Mouse (Mus musculus): Measurements from ENCODE around the gene Wdr35. TPM values are rescaled to one million over a fixed set of nuclear protein-coding genes. Genes with fewer than 3 reads are reported as not detected.

Gene Wdr35
- polyA plus RNA-seq, 1 experiment from 2014 or later, result 25.3 TPM

GRCm38 (mm10) chr12:8940011-8941005 is 33.4 kb upstream of the Wdr35 start:
- no peaks in the 10 kb centered on the region for H3K4me1 ChIP-seq (ENCODE audit: control insufficient read depth, insufficient read depth, low read length)
- peaks cover 12% of the 10 kb centered on the region for H3K36me3 ChIP-seq (replicated peaks; ENCODE audit: control insufficient read depth, insufficient read depth, low read depth, low read length)
- H3K27me3 ChIP-seq (ENCODE audit: control insufficient read depth, insufficient read depth, low read length), result no peaks in the 10 kb centered on the region
- 74% methylated on average over 12 of the region's 12 CpGs for WGBS
- no peak overlapping the region for H3K27ac ChIP-seq (replicated peaks; ENCODE audit: low read depth, low read length)
- DNase-seq (ENCODE audit: low spot score), result no peak
- H3K9ac ChIP-seq (replicated peaks; ENCODE audit: low read length), result no peak overlapping the region
- no peak; the same call in 1 of the 2 replicates for ATAC-seq (replicated peaks; ENCODE audit: insufficient number of reproducible peaks, low FRiP score, low TSS enrichment, low read depth)
- H3K9me3 ChIP-seq (replicated peaks; ENCODE audit: control insufficient read depth, low read length), result no peaks in the 10 kb centered on the region
- H3K4me3 ChIP-seq (ENCODE audit: low read depth, low read length), result no peak overlapping the region
- no peak overlapping the region for H3K4me2 ChIP-seq (ENCODE audit: low read depth, low read length)

GRCm38 (mm10) chr12:8941131-8941615 is 32.5 kb upstream of the Wdr35 start:
- Histone ChIP-seq H3K27ac (replicated peaks; ENCODE audit: low read depth, low read length) (no peak overlapping the region), H3K4me2 (ENCODE audit: low read depth, low read length) (no peak overlapping the region), H3K27me3 (ENCODE audit: control insufficient read depth, insufficient read depth, low read length) (no peaks in the 10 kb centered on the region), H3K36me3 (replicated peaks; ENCODE audit: control insufficient read depth, insufficient read depth, low read depth, low read length) (peaks cover 6% of the 10 kb centered on the region), H3K9me3 (replicated peaks; ENCODE audit: control insufficient read depth, low read length) (no peaks in the 10 kb centered on the region), H3K4me1 (ENCODE audit: control insufficient read depth, insufficient read depth, low read length) (no peaks in the 10 kb centered on the region), H3K9ac (replicated peaks; ENCODE audit: low read length) (no peak overlapping the region), H3K4me3 (ENCODE audit: low read depth, low read length) (no peak overlapping the region)
- DNase-seq (ENCODE audit: low spot score), result no peak
- 72% methylated on average over 4 of the region's 4 CpGs for WGBS
- ATAC-seq (replicated peaks; ENCODE audit: insufficient number of reproducible peaks, low FRiP score, low TSS enrichment, low read depth), result no peak

GRCm38 (mm10) chr12:8941699-8942392 is 31.8 kb upstream of the Wdr35 start:
- Histone ChIP-seq H3K4me2 (ENCODE audit: low read depth, low read length) (no peak overlapping the region), H3K9me3 (replicated peaks; ENCODE audit: control insufficient read depth, low read length) (no peaks in the 10 kb centered on the region), H3K27me3 (ENCODE audit: control insufficient read depth, insufficient read depth, low read length) (no peaks in the 10 kb centered on the region), H3K27ac (replicated peaks; ENCODE audit: low read depth, low read length) (no peak overlapping the region), H3K4me1 (ENCODE audit: control insufficient read depth, insufficient read depth, low read length) (no peaks in the 10 kb centered on the region), H3K4me3 (ENCODE audit: low read depth, low read length) (no peak overlapping the region), H3K36me3 (replicated peaks; ENCODE audit: control insufficient read depth, insufficient read depth, low read depth, low read length) (peaks cover 3% of the 10 kb centered on the region), H3K9ac (replicated peaks; ENCODE audit: low read length) (no peak overlapping the region)
- WGBS, result 61% methylated on average over 4 of the region's 4 CpGs
- no peak for DNase-seq (ENCODE audit: low spot score)
- ATAC-seq (replicated peaks; ENCODE audit: insufficient number of reproducible peaks, low FRiP score, low TSS enrichment, low read depth), result no peak

DNA sequence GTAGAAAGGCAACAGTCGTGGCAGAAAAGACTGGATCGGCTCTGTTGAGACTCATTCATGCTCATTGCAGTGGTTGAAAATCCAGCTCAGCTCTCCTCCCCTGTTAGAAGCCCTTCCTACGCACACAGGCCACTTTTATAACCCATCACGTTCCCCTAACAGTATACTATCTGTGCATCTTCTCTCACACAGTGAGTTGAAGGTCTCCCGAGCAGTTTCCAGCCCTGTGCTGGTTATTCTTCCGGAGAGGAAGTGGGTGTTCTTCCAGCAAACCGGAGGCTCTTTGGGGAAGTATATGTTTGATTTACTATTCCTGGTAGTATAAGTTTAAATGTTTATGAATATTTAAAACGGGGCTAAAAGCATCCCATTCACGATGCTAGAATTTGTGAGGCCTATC is 26.5 kb upstream of the Wdr35 start:
- Histone ChIP-seq H3K9ac (replicated peaks; ENCODE audit: low read length) (no peak overlapping the region), H3K27ac (replicated peaks; ENCODE audit: low read depth, low read length) (no peak overlapping the region), H3K36me3 (replicated peaks; ENCODE audit: control insufficient read depth, insufficient read depth, low read depth, low read length) (no peaks in the 10 kb centered on the region), H3K9me3 (replicated peaks; ENCODE audit: control insufficient read depth, low read length) (no peaks in the 10 kb centered on the region), H3K4me2 (ENCODE audit: low read depth, low read length) (no peak overlapping the region; the same call in 1 of the 2 replicates), H3K4me1 (ENCODE audit: control insufficient read depth, insufficient read depth, low read length) (peaks cover 4% of the 10 kb centered on the region; the same call in 1 of the 2 replicates), H3K4me3 (ENCODE audit: low read depth, low read length) (no peak overlapping the region), H3K27me3 (ENCODE audit: control insufficient read depth, insufficient read depth, low read length) (no peaks in the 10 kb centered on the region)
- ATAC-seq (replicated peaks; ENCODE audit: insufficient number of reproducible peaks, low FRiP score, low TSS enrichment, low read depth), result no peak
- WGBS, result 60% methylated on average over 9 of the region's 9 CpGs
- no peak for DNase-seq (ENCODE audit: low spot score)

GRCm38 (mm10) chr12:8947714-8948464 is 25.8 kb upstream of the Wdr35 start, which contains the start of gene Matn3:
Gene Matn3, plus strand, starts transcription at chr12:8947929.
- WGBS, result 1% methylated on average over 42 of the region's 42 CpGs
- peaks cover 4% of the 10 kb centered on the region; the same call in 1 of the 2 replicates for H3K4me1 ChIP-seq (ENCODE audit: control insufficient read depth, insufficient read depth, low read length)
- H3K9me3 ChIP-seq (replicated peaks; ENCODE audit: control insufficient read depth, low read length), result no peaks in the 10 kb centered on the region
- H3K27me3 ChIP-seq (ENCODE audit: control insufficient read depth, insufficient read depth, low read length), result no peaks in the 10 kb centered on the region
- peak within 1 kb of the TSS; percentile 43 for H3K4me3 ChIP-seq (ENCODE audit: low read depth, low read length)
- no peak within 1 kb of the TSS for H3K27ac ChIP-seq (replicated peaks; ENCODE audit: low read depth, low read length)
- H3K9ac ChIP-seq (replicated peaks; ENCODE audit: low read length), result peak within 1 kb of the TSS; percentile 58
- peak within 1 kb of the TSS; percentile 97 for H3K4me2 ChIP-seq (ENCODE audit: low read depth, low read length)
- ATAC-seq (replicated peaks; ENCODE audit: insufficient number of reproducible peaks, low FRiP score, low TSS enrichment, low read depth), result peak; percentile 79
- peak; percentile 80 for DNase-seq (ENCODE audit: low spot score)
- H3K36me3 ChIP-seq (replicated peaks; ENCODE audit: control insufficient read depth, insufficient read depth, low read depth, low read length), result no peaks in the 10 kb centered on the region

GRCm38 (mm10) chr12:8953136-8953535 is 20.6 kb upstream of the Wdr35 start:
- H3K27ac ChIP-seq (replicated peaks; ENCODE audit: low read depth, low read length), result no peak overlapping the region
- peaks cover 3% of the 10 kb centered on the region; the same call in 1 of the 2 replicates for H3K4me1 ChIP-seq (ENCODE audit: control insufficient read depth, insufficient read depth, low read length)
- WGBS, result 42% methylated on average over 10 of the region's 10 CpGs
- no peaks in the 10 kb centered on the region for H3K36me3 ChIP-seq (replicated peaks; ENCODE audit: control insufficient read depth, insufficient read depth, low read depth, low read length)
- H3K4me2 ChIP-seq (ENCODE audit: low read depth, low read length), result no peak overlapping the region
- H3K9ac ChIP-seq (replicated peaks; ENCODE audit: low read length), result no peak overlapping the region
- DNase-seq (ENCODE audit: low spot score), result peak; percentile 60
- H3K9me3 ChIP-seq (replicated peaks; ENCODE audit: control insufficient read depth, low read length), result no peaks in the 10 kb centered on the region
- no peak for ATAC-seq (replicated peaks; ENCODE audit: insufficient number of reproducible peaks, low FRiP score, low TSS enrichment, low read depth)
- H3K4me3 ChIP-seq (ENCODE audit: low read depth, low read length), result no peak overlapping the region
- H3K27me3 ChIP-seq (ENCODE audit: control insufficient read depth, insufficient read depth, low read length), result no peaks in the 10 kb centered on the region

GRCm38 (mm10) chr12:8954161-8954561 is 19.5 kb upstream of the Wdr35 start:
- Histone ChIP-seq H3K4me2 (ENCODE audit: low read depth, low read length) (no peak overlapping the region), H3K4me3 (ENCODE audit: low read depth, low read length) (no peak overlapping the region), H3K36me3 (replicated peaks; ENCODE audit: control insufficient read depth, insufficient read depth, low read depth, low read length) (no peaks in the 10 kb centered on the region), H3K27ac (replicated peaks; ENCODE audit: low read depth, low read length) (no peak overlapping the region), H3K27me3 (ENCODE audit: control insufficient read depth, insufficient read depth, low read length) (no peaks in the 10 kb centered on the region), H3K9ac (replicated peaks; ENCODE audit: low read length) (no peak overlapping the region), H3K4me1 (ENCODE audit: control insufficient read depth, insufficient read depth, low read length) (no peaks in the 10 kb centered on the region), H3K9me3 (replicated peaks; ENCODE audit: control insufficient read depth, low read length) (no peaks in the 10 kb centered on the region)
- ATAC-seq (replicated peaks; ENCODE audit: insufficient number of reproducible peaks, low FRiP score, low TSS enrichment, low read depth) (no peak), DNase-seq (ENCODE audit: low spot score) (no peak)
- WGBS, result 48% methylated on average over 9 of the region's 9 CpGs

Data from embryonic facial prominence, embryonic 11.5 days (tissue).